10 mouse cellular contexts compared by ENCODE assay signal in the genomic region with DNA sequence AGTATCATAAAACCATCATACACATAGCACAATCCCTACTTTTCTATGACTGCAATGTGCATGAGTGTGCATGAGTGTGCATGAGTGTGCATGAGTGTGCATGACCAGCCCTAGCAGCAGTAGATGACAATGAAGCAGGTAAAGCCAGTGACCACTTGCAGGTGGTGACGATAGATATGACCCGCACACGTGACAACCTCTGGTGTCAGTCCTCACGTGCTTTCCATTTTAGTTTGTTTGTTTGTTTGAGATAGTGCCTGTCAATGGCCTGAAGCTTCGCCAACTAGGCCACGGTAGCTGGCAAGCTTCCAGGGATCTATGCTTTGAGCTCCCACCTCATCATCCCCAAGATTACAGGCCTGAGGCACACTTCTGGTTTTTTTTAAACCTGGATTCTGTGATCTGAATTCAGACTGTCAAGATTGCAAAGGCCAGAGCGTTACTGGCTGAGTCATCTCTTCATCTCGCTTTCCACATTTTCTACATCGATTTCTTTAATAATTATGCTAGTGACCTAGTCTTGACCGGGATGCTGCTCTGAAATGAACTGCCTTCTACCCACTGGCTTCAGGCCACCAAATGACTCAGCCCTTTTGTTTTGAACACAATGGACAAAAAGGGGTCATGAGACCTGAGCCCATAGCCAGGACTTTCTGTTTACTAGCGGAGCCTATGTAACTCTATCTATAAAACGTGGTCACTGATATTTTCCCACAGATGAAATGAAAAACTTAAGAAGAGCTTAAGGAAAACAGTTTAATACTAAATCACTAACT.
DNase-seq lines count a peak whose midpoint lies in the region; ATAC-seq and TF ChIP-seq lines count a peak whose summit lies in the region.
"Had no signal": no experiment of that assay in that cellular context is flagged by ENCODE, and none has a peak within 500 bp of the region (broad histone marks: within the 10 kb centered on the region; RNA-seq: fewer than 3 reads in every experiment).

No protein-coding gene starts in this region.

- peak; percentile 18 for DNase-seq in adrenal gland, adult 2 months
- DNase-seq in adrenal gland, postnatal 4 days (ENCODE audit: low spot score in 2 of 2) = no peak
- peak; percentile 16 for DNase-seq in hindbrain, postnatal 0 days (ENCODE audit: low spot score)
- DNase-seq in hindbrain, embryonic 14.5 days (ENCODE audit: low spot score) = no peak
- peak; percentile 94 for DNase-seq in Muller cell, postnatal 12 days (ENCODE audit: inconsistent ontology term)
- no peak for DNase-seq in spleen, postnatal 14 days (ENCODE audit: low spot score in 2 of 2)
- no peak for DNase-seq in urinary bladder, postnatal 25 days (ENCODE audit: low spot score)

- no peaks in the 10 kb centered on the region for H3K27me3 ChIP-seq in hindbrain, postnatal 0 days (ENCODE audit: insufficient read depth, low read length)
- no peaks in the 10 kb centered on the region for H3K27me3 ChIP-seq in hindbrain, embryonic 14.5 days (ENCODE audit: control insufficient read depth, insufficient read depth, low read length)
- H3K27me3 ChIP-seq in heart, embryonic 12.5 days (replicated peaks) = no peaks in the 10 kb centered on the region
- H3K27me3 ChIP-seq: limb, embryonic 15.5 days had no signal

- H3K9me3 ChIP-seq in hindbrain, postnatal 0 days (ENCODE audit: low read length) = no peaks in the 10 kb centered on the region
- no peaks in the 10 kb centered on the region for H3K9me3 ChIP-seq in hindbrain, embryonic 14.5 days (ENCODE audit: control insufficient read depth, low read length)
- H3K9me3 ChIP-seq in heart, embryonic 12.5 days (replicated peaks) = no peaks in the 10 kb centered on the region
- H3K9me3 ChIP-seq: limb, embryonic 15.5 days had no signal

- WGBS in hindbrain, postnatal 0 days = 50% methylated on average over 12 of the region's 12 CpGs
- 64% methylated on average over 12 of the region's 12 CpGs for WGBS in hindbrain, embryonic 14.5 days
- 28% methylated on average over 12 of the region's 12 CpGs for WGBS in heart, embryonic 12.5 days

- H3K4me1 ChIP-seq in hindbrain, postnatal 0 days (ENCODE audit: insufficient read depth, low read length) = 0 out of 2 replicates have a peak, but pooled peaks cover 5% of the 10 kb centered on the region
- H3K4me1 ChIP-seq in hindbrain, embryonic 14.5 days (replicated peaks; ENCODE audit: control insufficient read depth, insufficient read depth, low read length) = peaks cover 9% of the 10 kb centered on the region; the same call in 1 of the 2 replicates
- H3K4me1 ChIP-seq in heart, embryonic 12.5 days (replicated peaks) = peaks cover 27% of the 10 kb centered on the region
- H3K4me1 ChIP-seq: limb, embryonic 15.5 days had no signal

- 0 out of 2 replicates have a peak, but pooled peaks have one; percentile 29 for ATAC-seq in hindbrain, postnatal 0 days
- ATAC-seq in hindbrain, embryonic 14.5 days (ENCODE audit: low FRiP score) = no peak; the same call in 1 of the 2 replicates
- ATAC-seq in heart, embryonic 12.5 days (ENCODE audit: insufficient number of reproducible peaks, low FRiP score) = no peak; the same call in 1 of the 2 replicates
- ATAC-seq: midbrain, embryonic 16.5 days had no signal

- no peak overlapping the region for H3K4me3 ChIP-seq in hindbrain, postnatal 0 days (ENCODE audit: low read length)
- H3K4me3 ChIP-seq in hindbrain, embryonic 14.5 days (replicated peaks; ENCODE audit: low read length) = no peak overlapping the region
- no peak overlapping the region for H3K4me3 ChIP-seq in heart, embryonic 12.5 days
- H3K4me3 ChIP-seq: limb, embryonic 15.5 days had no signal

- no peak overlapping the region for H3K9ac ChIP-seq in hindbrain, postnatal 0 days (replicated peaks; ENCODE audit: low read length)
- no peak overlapping the region for H3K9ac ChIP-seq in hindbrain, embryonic 14.5 days
- no peak overlapping the region for H3K9ac ChIP-seq in heart, embryonic 12.5 days
- H3K9ac ChIP-seq: limb, embryonic 15.5 days had no signal

- TF ChIP-seq CTCF in hindbrain, postnatal 0 days (IDR thresholded peaks at IDR 0.05; ENCODE audit: low read depth) = no peak

- H3K4me2 ChIP-seq in hindbrain, postnatal 0 days (ENCODE audit: low read depth, low read length) = no peak overlapping the region
- H3K4me2 ChIP-seq in hindbrain, embryonic 14.5 days (replicated peaks) = no peak overlapping the region
- H3K4me2 ChIP-seq in heart, embryonic 12.5 days = 0 out of 2 replicates have a peak overlapping the region, but pooled peaks have one; percentile 1
- H3K4me2 ChIP-seq: limb, embryonic 15.5 days had no signal

- H3K27ac ChIP-seq in hindbrain, postnatal 0 days = no peak overlapping the region
- no peak overlapping the region for H3K27ac ChIP-seq in hindbrain, embryonic 14.5 days
- H3K27ac ChIP-seq in heart, embryonic 12.5 days (ENCODE audit: poor library complexity, severe bottlenecking) = peak overlapping the region; percentile 39; the same call in 1 of the 2 replicates
- H3K27ac ChIP-seq: limb, embryonic 15.5 days had no signal

- H3K36me3 ChIP-seq in hindbrain, postnatal 0 days (ENCODE audit: insufficient read depth, low read length) = no peaks in the 10 kb centered on the region
- H3K36me3 ChIP-seq in hindbrain, embryonic 14.5 days (replicated peaks; ENCODE audit: control insufficient read depth, insufficient read depth) = no peaks in the 10 kb centered on the region
- no peaks in the 10 kb centered on the region for H3K36me3 ChIP-seq in heart, embryonic 12.5 days
- H3K36me3 ChIP-seq: limb, embryonic 15.5 days had no signal

Comparison
In these comparisons a context has a peak if more than half of its experiments do, and no peak if none do; other contexts are left out.
1. DNase-seq: peak in adrenal gland, adult 2 months (single experiment), hindbrain, postnatal 0 days (single experiment) and Muller cell, postnatal 12 days (single experiment); none in adrenal gland, postnatal 4 days (0 of 2), hindbrain, embryonic 14.5 days (single experiment), spleen, postnatal 14 days (0 of 2) and urinary bladder, postnatal 25 days (single experiment).